Mouse (Mus musculus) liver, postnatal 0 days (tissue): ENCODE results near the gene Stom. TPM values are rescaled to one million over a fixed set of nuclear protein-coding genes. Genes with fewer than 3 reads are reported as not detected.
A peak's percentile ranks its signal among the peaks of the same experiment; 100 is the strongest.

Experiments
- ATAC-seq: fragments of 200-750 bp; cut with Nextera tagmentation; 2 replicates; pipeline ENCODE4 v1.8.0; 2017; ENCODE audit warnings: mild to moderate bottlenecking, moderate library complexity
- DNase-seq: peaks from one replicate; pipeline ENCODE4 v3.0.0-alpha.2; 2016
- H3K27ac ChIP-seq: fragments of 300-500 bp; sonication (generic); 2 replicates; pipeline ENCODE4 v1.5.1; 2014; ENCODE audit warnings: antibody characterized with exemption, moderate library complexity, mild to moderate bottlenecking, low read depth
- H3K27me3 ChIP-seq: fragments of 300-500 bp; sonication (generic); 2 replicates; pipeline ENCODE4 v1.6.1; 2014; ENCODE audit warnings: low read length, control low read depth, mixed read lengths; ENCODE audit not compliant: insufficient read depth
- H3K36me3 ChIP-seq: fragments of 300-500 bp; sonication (generic); replicated peaks from 2 replicates; pipeline ENCODE4 v1.6.1; 2014; ENCODE audit warnings: mild to moderate bottlenecking, control low read depth, low read length, moderate library complexity, mixed read lengths; ENCODE audit not compliant: insufficient read depth
- H3K4me1 ChIP-seq: fragments of 300-500 bp; sonication (generic); 2 replicates; pipeline ENCODE4 v1.6.1; 2014; ENCODE audit warnings: antibody characterized with exemption, mild to moderate bottlenecking, control low read depth; ENCODE audit not compliant: insufficient read depth
- H3K4me2 ChIP-seq: fragments of 300-500 bp; sonication (generic); 2 replicates; pipeline ENCODE4 v1.6.1; 2014; ENCODE audit warnings: low read depth, mild to moderate bottlenecking, low read length, moderate library complexity, mixed read lengths
- H3K4me3 ChIP-seq: fragments of 300-500 bp; sonication (generic); 2 replicates; pipeline ENCODE4 v1.5.1; 2014; ENCODE audit warnings: low read depth, low read length
- H3K9ac ChIP-seq: fragments of 300-500 bp; sonication (generic); replicated peaks from 2 replicates; pipeline ENCODE4 v1.6.1; 2014; ENCODE audit warnings: mild to moderate bottlenecking, moderate library complexity
- H3K9me3 ChIP-seq: fragments of 300-500 bp; sonication (generic); 2 replicates; pipeline ENCODE4 v1.6.1; 2016; ENCODE audit warnings: mild to moderate bottlenecking, control low read depth, low read length, mixed read lengths
- CTCF ChIP-seq: sonication (generic); IDR thresholded peaks from 2 replicates; pipeline ENCODE4 v1.5.1; 2016; ENCODE audit warnings: antibody characterized with exemption, low read depth
- EP300 ChIP-seq: IDR thresholded peaks from 2 replicates; pipeline ENCODE4 v1.6.1; 2016; ENCODE audit warnings: antibody characterized with exemption, low read depth, mild to moderate bottlenecking
- WGBS: fragments of 180-500 bp; shearing (Covaris S2); extraction: QIAGEN DNeasy Blood & Tissue Kit; methylation state at CpG from one replicate; pipeline ENCODE4 v1.1.7; 2014; ENCODE audit not compliant: insufficient replicate concordance; 5-methylcytosine and 5-hydroxymethylcytosine counted together
- polyA plus RNA-seq: library from polyadenylated mRNA; unstranded; fragments of >200 nt; fragmentation: Nextera tagmentation; extraction: Ambion mirVana; gene quantifications from 2 replicates; pipeline ENCODE4 v1.2.1, GENCODE M21; 2015

Stom gene
- polyA plus RNA-seq, 1 experiment from 2014 or later: 86.3 TPM

DNA sequence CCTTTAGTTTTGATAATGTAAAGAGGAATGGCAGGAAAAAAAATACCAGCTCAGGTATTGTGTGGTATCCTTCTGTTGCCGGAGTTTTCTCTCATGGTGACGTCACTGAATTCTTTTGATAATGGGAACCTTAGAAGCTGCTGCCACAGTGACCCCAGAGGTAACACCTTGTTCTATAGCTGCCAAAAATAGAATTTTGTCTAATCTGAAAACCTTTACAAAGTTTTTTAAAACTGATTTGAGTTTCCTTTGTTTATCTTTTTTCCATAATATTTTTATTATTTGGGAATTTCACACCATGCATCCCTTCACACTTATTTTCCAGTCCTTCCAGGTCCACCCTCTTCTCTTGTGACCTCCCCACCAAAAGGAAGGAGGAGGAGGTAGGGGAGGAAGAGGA, 30.9 kb upstream of the Stom start, which contains the start of gene 4930568D16Rik:
Gene 4930568D16Rik (minus strand): TSS at position 101 of the 400 bp plus-strand sequence.
- Histone ChIP-seq H3K27me3 (no peaks in the 10 kb centered on the region), H3K4me2 (no peak within 1 kb of the TSS), H3K9me3 (no peaks in the 10 kb centered on the region), H3K4me1 (no peaks in the 10 kb centered on the region), H3K36me3 (no peaks in the 10 kb centered on the region), H3K9ac (no peak within 1 kb of the TSS), H3K4me3 (no peak within 1 kb of the TSS), H3K27ac (no peak within 1 kb of the TSS)
- WGBS: 65% methylated on average over 2 of the region's 2 CpGs
- TF ChIP-seq CTCF (no peak), EP300 (no peak)
- DNase-seq: no peak
- no peak for ATAC-seq

DNA sequence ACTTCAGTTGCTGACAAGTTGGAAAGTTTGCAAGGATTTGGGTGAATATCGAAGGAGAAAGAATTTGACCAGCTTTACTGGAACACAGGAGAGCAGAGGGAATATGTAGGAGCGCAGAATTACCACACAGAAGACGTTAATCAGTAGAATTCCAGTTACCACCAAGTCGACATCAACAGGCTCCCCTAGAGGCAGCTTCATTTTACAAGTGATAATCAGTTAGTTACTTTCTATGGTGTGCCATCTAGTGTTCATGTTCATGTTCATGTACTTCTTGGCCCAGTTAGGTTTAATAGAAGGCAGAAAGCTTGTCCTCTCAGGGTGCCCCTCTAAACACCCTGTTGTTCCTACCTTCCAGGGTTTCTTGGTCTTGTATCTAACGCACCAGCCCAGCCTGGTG, 12.4 kb upstream of the Stom start:
- ATAC-seq (peak; percentile 63), DNase-seq (no peak)
- TF ChIP-seq CTCF (peak; percentile 90), EP300 (no peak)
- H3K27ac ChIP-seq: no peak overlapping the region
- H3K27me3 ChIP-seq: no peaks in the 10 kb centered on the region
- H3K4me3 ChIP-seq: no peak overlapping the region
- no peaks in the 10 kb centered on the region for H3K9me3 ChIP-seq
- no peak overlapping the region for H3K4me2 ChIP-seq
- no peaks in the 10 kb centered on the region; the same call in 1 of the 2 replicates for H3K4me1 ChIP-seq
- H3K36me3 ChIP-seq: no peaks in the 10 kb centered on the region
- no peak overlapping the region for H3K9ac ChIP-seq
- WGBS: 32% methylated on average over 5 of the region's 5 CpGs

DNA sequence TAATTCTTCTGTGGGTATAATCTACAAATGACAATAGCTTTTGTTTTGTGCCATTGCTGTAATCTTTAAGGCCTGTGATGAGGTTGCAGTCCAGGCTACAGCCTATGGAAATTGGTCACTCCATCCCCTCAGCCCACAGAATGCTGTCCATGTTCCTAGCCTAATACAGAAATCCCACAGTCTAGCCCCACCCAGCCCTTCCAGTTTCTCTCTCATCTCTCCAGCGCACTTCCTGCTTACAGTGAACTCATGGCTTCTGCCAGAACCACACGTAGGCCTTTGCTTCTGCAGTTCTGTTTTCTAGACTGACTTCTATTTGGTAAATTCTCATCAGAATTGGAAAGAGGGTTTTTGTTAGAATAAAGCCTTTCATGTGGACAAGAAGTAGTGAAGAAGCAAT, 9.2 kb upstream of the Stom start:
- no peak for ATAC-seq
- Histone ChIP-seq H3K4me3 (no peak overlapping the region), H3K4me1 (peaks cover 5% of the 10 kb centered on the region; the same call in 1 of the 2 replicates), H3K4me2 (no peak overlapping the region), H3K36me3 (no peaks in the 10 kb centered on the region), H3K27ac (no peak overlapping the region), H3K9me3 (no peaks in the 10 kb centered on the region), H3K27me3 (no peaks in the 10 kb centered on the region), H3K9ac (no peak overlapping the region)
- WGBS: 44% methylated on average over 2 of the region's 2 CpGs
- TF ChIP-seq CTCF: no peak
- TF ChIP-seq EP300: no peak
- no peak for DNase-seq

DNA sequence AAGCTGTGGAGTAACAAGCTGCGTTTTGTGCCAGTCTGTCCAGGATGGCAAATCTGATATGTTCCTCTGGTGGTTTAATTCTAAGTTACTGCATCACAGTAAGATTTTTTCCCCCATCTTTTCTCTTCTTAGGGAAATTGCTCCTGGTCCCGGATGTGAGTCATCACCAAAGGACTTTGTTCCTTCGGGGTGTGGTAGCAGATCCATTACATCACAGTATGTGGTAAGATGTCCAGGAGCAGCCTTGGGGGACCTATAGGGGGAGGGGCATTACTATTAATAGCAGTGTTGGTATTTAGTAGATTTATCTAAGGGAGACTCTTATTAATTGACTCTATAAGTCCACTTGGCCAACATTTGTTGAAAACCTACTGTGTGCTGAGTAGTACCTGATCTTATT, 5.8 kb upstream of the Stom start:
- no peak overlapping the region for H3K27ac ChIP-seq

DNA sequence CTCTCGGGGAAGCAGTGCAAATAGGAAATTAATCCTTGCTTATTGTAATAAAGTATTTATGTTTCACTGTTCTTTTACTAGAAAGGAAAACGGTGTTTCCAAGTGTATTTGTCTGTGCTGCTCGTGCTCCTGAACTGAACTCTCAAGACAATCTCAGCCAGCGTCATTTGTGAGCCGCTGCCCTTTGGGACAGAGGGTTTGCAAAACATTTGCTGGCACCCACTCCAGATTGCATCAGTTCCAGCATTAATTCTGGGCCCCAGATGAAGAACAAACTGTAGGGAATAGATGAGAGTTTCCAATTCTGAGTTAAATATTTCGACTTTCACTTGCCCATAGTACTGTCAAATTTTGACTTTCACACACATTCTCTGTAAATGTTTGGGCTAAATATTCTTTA, 1.9 kb upstream of the Stom start:
- Histone ChIP-seq H3K4me1 (peaks cover 20% of the 10 kb centered on the region), H3K4me3 (no peak overlapping the region), H3K36me3 (no peaks in the 10 kb centered on the region), H3K9ac (no peak overlapping the region), H3K27me3 (no peaks in the 10 kb centered on the region), H3K4me2 (no peak overlapping the region), H3K27ac (peak overlapping the region; percentile 55), H3K9me3 (no peaks in the 10 kb centered on the region)
- WGBS: 63% methylated on average over 6 of the region's 6 CpGs
- DNase-seq (no peak), ATAC-seq (no peak)
- TF ChIP-seq EP300: no peak
- no peak for TF ChIP-seq CTCF

More for the DNA sequence above, 5.8 kb upstream of the Stom start:
- ATAC-seq: peak; percentile 78
- no peak overlapping the region for H3K9ac ChIP-seq
- no peaks in the 10 kb centered on the region for H3K36me3 ChIP-seq
- no peak overlapping the region for H3K4me3 ChIP-seq
- no peaks in the 10 kb centered on the region for H3K9me3 ChIP-seq
- no peak for DNase-seq
- WGBS: 43% methylated on average over 3 of the region's 3 CpGs
- H3K27me3 ChIP-seq: no peaks in the 10 kb centered on the region
- no peak for TF ChIP-seq CTCF
- TF ChIP-seq EP300: peak; percentile 59
- no peak overlapping the region for H3K4me2 ChIP-seq
- peaks cover 8% of the 10 kb centered on the region for H3K4me1 ChIP-seq

DNA sequence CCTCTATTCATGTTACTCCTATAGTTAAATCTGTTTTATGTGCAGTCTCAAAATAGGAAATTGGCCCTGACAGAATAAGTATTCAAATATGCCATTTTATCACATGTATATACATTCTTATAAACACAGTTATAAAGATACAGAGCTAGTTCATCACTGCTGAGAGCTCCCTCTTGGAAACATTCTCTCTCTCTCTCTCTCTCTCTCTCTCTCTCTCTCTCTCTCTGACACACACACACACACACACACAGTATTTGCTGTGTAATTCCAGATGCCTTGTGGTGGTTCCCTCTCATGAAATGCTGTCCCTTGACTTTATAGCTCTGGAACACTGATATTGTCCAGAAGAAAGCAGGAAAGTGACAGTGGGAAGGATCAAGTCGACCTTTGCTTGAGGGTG, 1.3 kb upstream of the Stom start:
- no peak for DNase-seq
- Histone ChIP-seq H3K4me3 (no peak overlapping the region), H3K4me1 (peaks cover 23% of the 10 kb centered on the region), H3K27ac (peak overlapping the region; percentile 55), H3K4me2 (no peak overlapping the region), H3K9ac (no peak overlapping the region), H3K36me3 (no peaks in the 10 kb centered on the region), H3K9me3 (no peaks in the 10 kb centered on the region), H3K27me3 (no peaks in the 10 kb centered on the region)
- ATAC-seq: no peak
- TF ChIP-seq EP300 (no peak), CTCF (no peak)
- 67% methylated on average over 1 of the region's 1 CpGs for WGBS

DNA sequence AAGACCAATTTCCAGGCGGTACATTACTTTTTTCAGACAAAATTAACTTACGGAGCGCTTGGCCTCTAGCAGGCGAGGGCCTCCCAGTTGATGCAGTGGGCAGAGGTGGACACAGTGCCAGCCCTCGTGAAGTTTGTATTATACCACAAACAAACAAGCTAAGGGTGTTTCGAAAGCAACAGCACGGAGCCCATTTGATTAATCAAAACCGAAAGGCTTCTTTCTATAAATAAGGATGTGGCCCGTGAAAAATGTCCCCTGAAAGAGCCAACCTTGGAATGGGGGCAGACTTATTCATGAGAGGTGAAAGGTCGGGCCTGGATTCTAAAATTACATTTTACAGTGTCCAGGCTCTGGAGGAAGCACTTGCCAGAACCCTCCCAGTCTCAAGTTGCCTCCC, 643 bp upstream of the Stom start:
- 57% methylated on average over 10 of the region's 10 CpGs for WGBS
- no peaks in the 10 kb centered on the region for H3K36me3 ChIP-seq
- H3K27ac ChIP-seq: peak overlapping the region; percentile 97
- peak overlapping the region; percentile 81 for H3K4me3 ChIP-seq
- peak overlapping the region; percentile 92 for H3K9ac ChIP-seq
- H3K4me2 ChIP-seq: peak overlapping the region; percentile 69
- no peaks in the 10 kb centered on the region for H3K9me3 ChIP-seq
- TF ChIP-seq CTCF (no peak), EP300 (no peak)
- no peak for DNase-seq
- no peak for ATAC-seq
- H3K4me1 ChIP-seq: peaks cover 26% of the 10 kb centered on the region
- no peaks in the 10 kb centered on the region for H3K27me3 ChIP-seq
